ENCODE assay signal across 8 mouse cellular contexts in the genomic region with DNA sequence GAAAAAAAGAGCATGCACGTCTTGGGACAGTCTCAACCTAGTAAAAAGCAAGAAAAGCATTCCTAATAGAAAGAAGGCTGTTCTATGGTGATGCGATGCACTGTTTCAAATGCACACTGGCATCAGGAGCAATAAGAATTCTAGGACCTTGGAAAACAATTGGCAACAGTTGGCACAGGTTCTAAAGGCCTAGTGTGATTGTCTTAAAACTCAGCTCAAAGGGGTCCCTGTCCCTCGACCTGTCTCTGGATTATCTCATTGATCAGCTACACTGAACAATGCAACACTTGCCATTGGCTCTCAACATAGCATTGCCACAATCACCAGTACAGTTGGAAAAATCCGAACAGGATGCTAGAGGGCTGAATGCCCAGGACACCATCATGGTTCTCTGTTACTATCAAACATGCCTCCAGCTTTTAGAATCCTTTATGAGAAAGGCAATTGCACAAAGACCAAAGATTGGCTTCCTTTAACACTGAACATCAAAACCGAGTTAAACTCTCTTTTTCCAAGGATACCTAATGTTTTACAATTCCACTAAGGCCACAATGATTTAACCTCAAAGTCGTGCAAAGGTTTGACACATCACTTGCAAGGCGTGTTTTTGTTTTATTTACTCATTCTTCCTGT.
DNase-seq lines count a peak whose midpoint lies in the region; ATAC-seq and TF ChIP-seq lines count a peak whose summit lies in the region.

No protein-coding gene starts in this region.

- DNase-seq in embryo, embryonic 10.5 days (ENCODE audit: low spot score), result peak; percentile 19
- DNase-seq in embryo, embryonic 11 days, result no peak
- no peak for DNase-seq in liver, embryonic 11.5 days (ENCODE audit: low spot score)
- no peak for DNase-seq in stomach, postnatal 0 days (ENCODE audit: low spot score)
- no peak for DNase-seq in adrenal gland, postnatal 25 days
- DNase-seq in gastrocnemius, postnatal 14 days, result no peak

- no peaks in the 10 kb centered on the region for H3K27me3 ChIP-seq in megakaryocyte, embryonic 14.5 days (replicated peaks)
- no peaks in the 10 kb centered on the region for H3K27me3 ChIP-seq in liver, embryonic 11.5 days (replicated peaks; ENCODE audit: control insufficient read depth, insufficient read depth, low read length)
- H3K27me3 ChIP-seq in stomach, postnatal 0 days (ENCODE audit: control insufficient read depth, insufficient read depth, low read length), result no peaks in the 10 kb centered on the region

- H3K4me1 ChIP-seq in megakaryocyte, embryonic 14.5 days, result peaks cover 7% of the 10 kb centered on the region
- 0 out of 2 replicates have a peak, but pooled peaks cover 2% of the 10 kb centered on the region for H3K4me1 ChIP-seq in liver, embryonic 11.5 days (replicated peaks; ENCODE audit: control insufficient read depth, insufficient read depth, low read length)
- H3K4me1 ChIP-seq in stomach, postnatal 0 days (replicated peaks; ENCODE audit: control insufficient read depth, insufficient read depth), result 0 out of 2 replicates have a peak, but pooled peaks cover 4% of the 10 kb centered on the region

- no peaks in the 10 kb centered on the region for H3K36me3 ChIP-seq in megakaryocyte, embryonic 14.5 days (replicated peaks; ENCODE audit: low read length)
- H3K36me3 ChIP-seq in liver, embryonic 11.5 days (ENCODE audit: control insufficient read depth, insufficient read depth, low read length), result no peaks in the 10 kb centered on the region
- H3K36me3 ChIP-seq in stomach, postnatal 0 days (ENCODE audit: control insufficient read depth, insufficient read depth, low read length), result no peaks in the 10 kb centered on the region

- no peak overlapping the region for H3K27ac ChIP-seq in liver, embryonic 11.5 days (ENCODE audit: low read depth, low read length)
- H3K27ac ChIP-seq in stomach, postnatal 0 days (replicated peaks), result no peak overlapping the region

- ATAC-seq in megakaryocyte, adult 5-6 weeks (ENCODE audit: poor library complexity, severe bottlenecking), result no peak
- no peak for ATAC-seq in liver, embryonic 11.5 days (replicated peaks; ENCODE audit: low FRiP score)
- no peak for ATAC-seq in stomach, postnatal 0 days (ENCODE audit: low FRiP score, low TSS enrichment)

- 61% methylated on average over 7 of the region's 7 CpGs for WGBS in liver, embryonic 11.5 days
- WGBS in stomach, postnatal 0 days, result 52% methylated on average over 7 of the region's 7 CpGs

- no peak for TF ChIP-seq CTCF in stomach, postnatal 0 days (IDR thresholded peaks at IDR 0.05; ENCODE audit: low read depth)

- no peak for TF ChIP-seq EP300 in stomach, postnatal 0 days (optimal IDR thresholded peaks at IDR 0.05)

- peak overlapping the region; percentile 73 for H3K4me2 ChIP-seq in liver, embryonic 11.5 days
- peak overlapping the region; percentile 71; the same call in 1 of the 2 replicates for H3K4me2 ChIP-seq in stomach, postnatal 0 days (replicated peaks; ENCODE audit: low read depth)

- H3K4me3 ChIP-seq in megakaryocyte, embryonic 14.5 days (replicated peaks), result peak overlapping the region; percentile 20
- H3K4me3 ChIP-seq in liver, embryonic 11.5 days (ENCODE audit: low read depth, low read length), result no peak overlapping the region
- no peak overlapping the region; the same call in 1 of the 2 replicates for H3K4me3 ChIP-seq in stomach, postnatal 0 days (ENCODE audit: low read depth, low read length)

- peaks cover 13% of the 10 kb centered on the region for H3K9me3 ChIP-seq in megakaryocyte, embryonic 14.5 days
- H3K9me3 ChIP-seq in liver, embryonic 11.5 days (ENCODE audit: control insufficient read depth, low read length), result no peaks in the 10 kb centered on the region
- H3K9me3 ChIP-seq in stomach, postnatal 0 days (ENCODE audit: control insufficient read depth, low read length), result no peaks in the 10 kb centered on the region

- intact Hi-C loops in gastrocnemius, postnatal 14 days (cut with DNase I; ENCODE audit: low total_unique reads), result no loop called here

- H3K9ac ChIP-seq in liver, embryonic 11.5 days (ENCODE audit: low read depth, low read length), result no peak overlapping the region
- no peak overlapping the region for H3K9ac ChIP-seq in stomach, postnatal 0 days (ENCODE audit: low read length)
